Mouse (Mus musculus) left cerebral cortex, adult 11 months (tissue): Measurements from ENCODE around the gene Hnrnpa1.
"Not testable (repeated sequence)": the region's sequence is repeated elsewhere in the genome, so short reads cannot be mapped to it uniquely, and the experiment has no call there.

Experiments
- DNase-seq: peaks from one replicate; pipeline ENCODE4 v3.0.0; 2022; ENCODE audit warnings: low spot score

Hnrnpa1 gene

DNA sequence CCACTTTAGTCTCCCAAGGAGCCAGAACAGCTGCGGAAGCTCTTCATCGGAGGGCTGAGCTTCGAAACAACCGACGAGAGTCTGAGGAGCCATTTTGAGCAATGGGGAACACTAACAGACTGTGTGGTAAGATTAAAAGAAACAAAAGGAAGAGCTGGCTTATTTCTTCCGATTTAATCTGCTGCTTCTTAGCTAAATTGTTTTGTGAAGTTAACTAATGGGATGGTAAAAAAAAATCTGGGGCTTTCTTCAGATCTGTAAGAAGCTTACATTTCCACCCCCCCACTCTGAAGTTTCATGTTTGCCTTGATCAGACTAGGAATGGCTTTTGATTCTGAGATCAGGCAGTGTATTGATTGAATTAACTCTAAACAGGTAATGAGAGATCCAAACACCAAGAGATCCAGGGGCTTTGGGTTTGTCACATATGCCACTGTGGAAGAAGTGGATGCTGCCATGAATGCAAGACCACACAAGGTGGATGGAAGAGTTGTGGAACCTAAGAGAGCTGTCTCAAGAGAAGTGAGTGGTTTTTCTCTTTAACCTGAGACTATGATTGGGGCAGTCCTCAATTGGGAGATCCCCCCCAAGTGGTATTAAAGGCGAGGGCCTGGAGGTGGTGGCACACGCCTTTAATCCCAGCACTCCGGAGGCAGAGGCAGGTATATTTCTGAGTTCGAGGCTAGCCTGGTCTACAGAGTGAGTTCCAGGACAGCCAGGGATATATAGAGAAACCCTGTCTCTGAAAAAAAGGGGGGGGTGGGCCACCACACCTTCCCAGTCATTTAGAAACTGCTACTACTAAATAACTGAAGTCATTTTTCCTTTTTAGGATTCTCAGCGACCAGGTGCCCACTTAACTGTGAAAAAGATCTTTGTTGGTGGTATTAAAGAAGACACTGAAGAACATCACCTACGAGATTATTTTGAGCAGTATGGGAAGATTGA lies 1.1 kb downstream of the Hnrnpa1 start:
- DNase-seq: not testable (repeated sequence)

DNA sequence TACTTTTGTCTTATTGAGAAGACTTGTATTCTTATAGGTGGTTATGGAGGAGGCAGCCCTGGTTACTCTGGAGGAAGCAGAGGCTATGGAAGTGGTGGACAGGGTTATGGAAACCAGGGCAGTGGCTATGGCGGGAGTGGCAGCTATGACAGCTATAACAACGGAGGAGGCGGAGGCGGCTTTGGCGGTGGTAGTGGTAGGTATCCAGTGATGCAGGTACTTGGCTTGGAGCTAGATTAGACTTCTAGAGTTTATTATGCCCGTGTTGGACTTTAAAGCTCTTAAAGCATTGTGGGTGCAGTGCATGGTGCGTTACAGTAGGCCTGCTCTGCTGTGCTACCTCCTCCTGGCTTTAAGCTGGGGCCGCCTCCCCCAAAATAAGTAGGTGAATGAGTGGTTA lies 2.7 kb downstream of the Hnrnpa1 start:
- DNase-seq: no peak

DNA sequence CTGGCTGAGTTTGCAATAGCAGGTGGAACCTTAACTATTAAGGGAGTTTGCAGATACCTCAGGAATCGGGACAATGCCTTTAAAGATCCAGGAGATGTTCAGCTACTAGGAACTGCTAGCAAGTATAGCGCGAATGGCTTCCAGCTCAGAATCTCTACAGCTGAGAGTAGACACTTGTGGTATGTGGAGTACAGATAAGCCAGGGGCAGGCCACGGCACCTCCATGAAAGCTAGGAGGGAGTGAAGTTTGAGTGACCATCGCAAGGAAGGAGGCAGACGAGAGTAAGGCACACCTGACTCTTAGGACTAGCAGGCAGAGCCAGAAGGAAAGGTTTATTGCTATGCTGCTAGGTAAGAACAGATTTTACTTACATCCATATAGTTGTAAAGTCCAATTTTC lies 5.4 kb downstream of the Hnrnpa1 start:
- DNase-seq: no peak

DNA sequence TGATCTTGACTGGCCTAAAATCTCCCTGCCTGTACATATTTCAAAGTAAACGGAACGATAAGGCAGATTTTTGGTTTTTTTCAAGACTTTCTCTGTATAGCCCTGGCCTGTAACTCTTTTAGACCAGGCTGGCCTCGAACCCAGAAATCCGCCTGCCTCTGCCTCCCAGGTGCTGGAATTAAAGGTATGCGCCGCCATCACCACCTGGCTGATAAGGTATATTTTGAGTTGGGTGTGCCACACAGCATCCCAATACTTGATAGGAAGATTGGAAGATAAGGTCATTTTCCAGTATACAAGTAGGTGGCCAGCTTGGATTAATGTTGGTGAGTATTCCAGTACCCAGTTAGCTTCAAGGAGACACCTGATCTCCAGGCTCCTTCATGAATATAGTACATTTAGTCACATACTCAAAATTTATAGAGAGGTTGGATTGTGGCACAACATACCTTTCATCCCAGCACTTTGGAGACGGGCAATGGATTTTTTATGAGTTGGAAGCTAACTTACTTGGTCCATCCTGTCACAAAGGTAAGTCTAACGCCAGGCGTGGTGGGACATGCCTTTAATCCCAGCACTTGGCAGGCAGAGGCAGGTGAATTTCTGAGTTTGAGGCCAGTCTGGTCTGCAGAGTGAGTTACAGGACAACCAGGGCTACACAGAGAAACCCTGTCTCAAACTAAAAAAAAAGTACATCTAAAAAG lies 7.0 kb downstream of the Hnrnpa1 start:
- no peak for DNase-seq

DNA sequence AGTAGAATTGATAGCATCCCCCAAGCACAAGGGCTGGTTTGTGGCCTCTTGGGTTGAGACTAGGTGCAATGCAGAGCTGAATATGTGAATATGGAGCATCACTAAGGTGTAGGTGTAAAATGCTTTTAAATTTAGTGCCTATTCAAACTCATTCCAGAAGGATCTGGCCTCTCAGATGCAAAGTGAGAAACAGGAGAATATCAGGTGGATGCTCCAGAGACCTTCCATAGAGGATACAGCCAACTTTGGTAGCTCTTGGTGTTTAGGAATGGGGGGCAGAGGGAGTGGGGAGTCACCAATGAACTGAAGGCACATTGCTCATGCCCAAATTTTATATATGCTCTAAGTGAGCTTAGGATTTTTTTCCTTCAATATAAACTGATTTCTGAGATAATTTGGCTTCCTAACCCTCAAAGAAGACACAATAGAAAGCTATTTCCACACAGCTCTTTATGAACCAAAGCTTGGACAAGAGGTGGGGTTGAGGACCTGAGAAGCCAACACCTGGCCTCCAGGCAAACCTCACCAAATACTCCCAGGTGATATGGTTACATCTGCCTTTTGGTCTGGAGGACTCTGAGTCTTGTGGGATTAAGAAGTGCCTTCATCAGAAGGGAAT lies 7.7 kb downstream of the Hnrnpa1 start:
- no peak for DNase-seq

DNA sequence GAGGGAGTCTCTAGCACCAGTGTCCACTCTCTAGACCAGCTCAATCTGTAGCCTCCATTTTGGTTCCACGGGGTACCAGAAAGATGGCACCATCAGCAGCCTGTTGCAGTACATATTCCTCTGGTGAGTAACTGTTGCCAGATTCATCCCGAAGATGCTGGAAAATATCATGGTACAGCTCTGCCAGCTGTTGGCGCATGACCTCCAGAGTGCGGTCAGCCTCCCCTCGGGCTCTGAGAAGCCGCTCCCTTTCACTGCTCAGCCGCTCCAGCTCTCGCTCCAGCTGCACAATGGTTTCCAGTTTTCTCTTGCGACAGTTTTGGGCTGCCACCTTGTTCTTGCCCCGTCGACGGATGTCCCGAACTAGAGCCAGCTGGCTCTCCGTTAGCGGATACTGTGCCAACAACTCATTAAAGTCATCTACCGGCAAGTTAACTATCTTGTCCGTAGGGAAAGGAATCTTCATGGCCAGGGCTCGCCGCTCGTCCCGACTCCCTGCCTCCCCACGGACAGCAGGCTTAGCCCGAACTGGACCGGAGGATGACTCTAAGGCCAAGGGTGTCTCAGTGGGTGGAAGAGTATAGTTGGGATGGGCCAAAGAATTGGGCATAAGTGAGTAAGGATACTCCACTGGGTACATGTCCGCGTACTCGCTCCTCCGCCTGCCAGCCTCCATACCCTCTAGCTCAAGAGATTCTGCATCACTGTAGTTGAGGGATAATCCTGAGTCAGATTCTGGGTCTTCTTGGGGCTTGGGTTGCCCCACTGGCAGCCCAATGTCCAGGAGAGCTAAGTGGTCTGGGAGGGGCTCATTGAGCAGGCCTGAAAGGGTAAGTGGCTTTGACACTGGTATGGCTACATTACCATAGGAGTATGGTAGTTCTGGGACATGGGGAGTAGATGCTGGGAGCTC lies 8.4 kb downstream of the Hnrnpa1 start:
- DNase-seq: no peak

DNA sequence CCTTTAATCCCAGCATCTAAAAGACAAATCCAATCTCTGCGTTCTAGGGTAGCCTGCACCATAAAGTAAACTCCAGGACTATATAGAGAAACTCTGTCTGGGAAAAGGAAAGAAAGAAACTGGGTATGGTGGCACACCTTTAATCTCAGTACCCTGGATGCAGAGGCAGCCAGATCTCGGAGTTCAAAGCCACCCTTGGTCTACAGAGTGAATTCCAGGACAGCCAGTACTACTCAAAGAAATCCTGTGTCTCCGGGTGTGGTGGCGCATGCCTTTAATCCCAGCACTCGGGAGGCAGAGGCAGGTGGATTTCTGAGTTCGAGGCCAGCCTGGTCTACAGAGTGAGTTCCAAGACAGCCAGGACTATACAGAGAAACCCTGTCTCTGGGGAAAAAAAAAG lies 9.3 kb downstream of the Hnrnpa1 start:
- DNase-seq: not testable (repeated sequence)

DNA sequence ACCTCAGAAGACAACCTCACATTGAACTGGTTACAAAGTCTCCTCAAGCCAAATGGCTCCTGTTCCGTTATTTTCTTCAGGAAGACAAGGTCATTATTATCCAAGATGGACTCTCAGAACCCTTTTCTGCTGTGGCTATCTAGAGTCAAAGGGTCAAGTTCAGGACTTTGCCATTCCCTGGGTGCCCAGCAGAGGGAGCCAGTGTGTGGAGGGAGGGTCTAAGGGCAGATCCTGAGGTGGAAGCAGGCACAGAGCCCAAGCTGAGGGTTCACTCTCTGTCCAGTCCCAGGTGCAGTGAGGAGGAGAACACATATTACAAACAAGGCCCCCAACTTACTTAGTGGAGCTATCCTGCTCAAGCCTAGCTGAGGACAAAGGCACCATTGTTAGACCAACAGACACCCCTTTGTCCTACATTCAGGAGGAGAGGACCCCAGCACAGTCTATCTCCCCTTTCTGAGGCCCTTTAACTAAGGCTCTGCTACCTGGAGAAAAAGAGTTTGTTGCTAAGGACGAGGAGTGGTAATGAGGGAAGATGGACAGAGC lies 10.0 kb downstream of the Hnrnpa1 start:
- DNase-seq: no peak

DNA sequence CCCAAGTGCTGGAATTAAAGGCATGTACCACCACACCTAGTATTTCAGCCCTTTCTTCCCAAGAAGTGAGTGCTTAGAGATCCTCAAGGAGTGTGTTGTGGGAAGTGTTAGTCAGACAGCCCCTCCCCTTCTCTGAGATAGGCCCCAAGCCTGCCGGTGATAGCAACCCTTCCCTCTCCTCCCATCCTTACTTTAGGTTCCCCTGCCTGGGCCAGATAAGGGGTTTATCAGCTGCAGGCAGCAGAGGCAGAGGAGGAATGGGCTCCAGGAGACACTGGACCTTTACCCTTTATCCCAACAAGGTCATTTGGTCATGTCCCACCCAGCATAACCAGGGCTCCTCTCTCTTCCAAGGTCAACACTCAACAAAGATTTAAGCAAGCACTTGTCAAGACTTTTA lies 11.4 kb downstream of the Hnrnpa1 start:
- no peak for DNase-seq

DNA sequence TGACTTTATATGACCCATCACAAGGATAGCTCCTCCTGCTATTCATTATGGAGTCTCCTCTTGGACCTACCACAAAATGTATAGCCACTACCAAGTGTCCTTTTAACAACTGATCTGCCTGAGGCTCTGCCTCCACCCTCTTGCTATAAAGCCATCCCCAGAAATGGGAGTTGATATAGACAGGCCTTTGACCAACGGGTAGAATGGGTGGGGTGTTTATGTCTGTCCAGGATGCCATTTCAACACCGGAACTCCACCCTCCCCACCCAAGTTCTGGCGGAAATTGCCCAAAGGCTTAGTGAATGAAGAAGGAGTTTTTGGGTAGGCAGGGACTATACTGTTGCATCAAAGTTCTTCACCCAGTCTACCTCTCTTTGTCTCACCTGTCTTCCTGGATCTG lies 12.4 kb downstream of the Hnrnpa1 start:
- no peak for DNase-seq

DNA sequence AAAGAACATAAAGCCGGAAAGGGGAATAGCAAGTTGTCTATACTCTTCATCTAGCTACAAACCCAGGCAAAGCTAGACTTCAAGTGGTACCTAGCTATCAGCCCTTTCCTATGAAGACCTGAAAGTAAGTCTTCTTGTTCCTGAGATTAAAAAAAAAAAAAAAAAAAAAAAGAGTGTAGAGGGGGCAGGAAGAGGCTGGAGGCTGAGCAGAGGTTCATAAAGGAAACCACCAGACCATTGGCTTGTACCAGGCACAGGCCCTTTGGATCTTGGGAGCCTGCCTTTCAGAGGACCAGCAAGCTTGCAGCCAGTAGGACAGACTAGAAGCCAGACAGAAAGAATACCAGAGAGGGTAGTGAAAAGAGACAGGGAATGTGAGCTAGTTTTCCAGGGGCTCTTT lies 13.1 kb downstream of the Hnrnpa1 start:
- no peak for DNase-seq

DNA sequence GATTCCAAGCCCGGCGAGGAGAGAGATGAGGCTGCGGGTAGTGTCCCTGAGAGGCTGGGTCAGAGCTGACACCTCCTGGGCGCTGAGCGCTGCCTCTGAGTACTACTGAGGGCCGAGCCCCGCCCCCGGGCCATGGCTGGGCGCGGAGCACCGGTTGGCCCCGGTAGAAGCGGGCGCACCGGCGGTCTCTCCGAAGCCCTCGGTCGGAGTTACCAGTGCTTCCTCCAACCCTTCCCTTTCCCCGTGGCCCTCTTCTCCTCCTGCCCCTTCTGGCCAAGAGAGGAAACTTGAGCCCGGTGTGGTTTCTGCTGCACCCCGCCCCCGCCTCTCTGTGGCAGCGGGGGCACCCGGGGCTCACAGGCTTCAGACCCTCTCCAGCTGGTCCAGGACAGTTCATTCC lies 14.9 kb downstream of the Hnrnpa1 start:
- no peak for DNase-seq

DNA sequence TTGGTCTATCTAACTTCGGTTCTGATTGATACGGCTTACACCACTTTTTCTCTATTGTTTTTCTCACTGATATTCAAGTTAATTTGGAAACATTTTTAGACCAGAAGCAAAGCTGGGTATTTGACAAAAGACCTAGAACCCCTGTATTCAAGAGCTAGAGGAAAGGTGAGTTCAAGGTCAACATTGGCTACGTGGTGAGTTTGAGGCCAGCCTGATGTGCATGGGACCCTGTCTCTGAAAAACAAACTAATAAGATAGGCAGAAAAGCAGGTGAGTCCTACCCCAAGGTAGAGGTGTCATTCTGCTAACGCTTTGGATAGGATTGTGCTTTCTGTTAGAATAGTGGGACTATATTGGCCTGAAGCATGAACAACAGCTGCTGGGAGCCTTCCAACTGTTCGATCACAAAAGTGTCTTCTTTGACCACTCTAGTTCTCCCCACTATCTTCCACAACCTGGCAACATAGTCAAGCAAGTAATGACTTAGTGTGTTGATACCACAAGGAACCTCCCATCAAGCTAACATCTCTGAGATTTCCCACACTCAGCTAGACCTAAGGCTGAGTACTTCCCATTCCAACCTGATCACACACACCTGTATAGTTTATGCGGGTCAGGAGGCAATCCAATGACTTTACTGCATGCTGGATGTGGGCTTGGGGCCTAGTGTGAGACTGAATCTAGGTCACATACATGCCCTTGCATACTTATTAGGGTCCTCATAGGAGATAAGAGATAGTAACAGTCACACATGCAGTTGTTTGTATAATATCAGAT lies 16.2 kb downstream of the Hnrnpa1 start:
- DNase-seq: no peak

DNA sequence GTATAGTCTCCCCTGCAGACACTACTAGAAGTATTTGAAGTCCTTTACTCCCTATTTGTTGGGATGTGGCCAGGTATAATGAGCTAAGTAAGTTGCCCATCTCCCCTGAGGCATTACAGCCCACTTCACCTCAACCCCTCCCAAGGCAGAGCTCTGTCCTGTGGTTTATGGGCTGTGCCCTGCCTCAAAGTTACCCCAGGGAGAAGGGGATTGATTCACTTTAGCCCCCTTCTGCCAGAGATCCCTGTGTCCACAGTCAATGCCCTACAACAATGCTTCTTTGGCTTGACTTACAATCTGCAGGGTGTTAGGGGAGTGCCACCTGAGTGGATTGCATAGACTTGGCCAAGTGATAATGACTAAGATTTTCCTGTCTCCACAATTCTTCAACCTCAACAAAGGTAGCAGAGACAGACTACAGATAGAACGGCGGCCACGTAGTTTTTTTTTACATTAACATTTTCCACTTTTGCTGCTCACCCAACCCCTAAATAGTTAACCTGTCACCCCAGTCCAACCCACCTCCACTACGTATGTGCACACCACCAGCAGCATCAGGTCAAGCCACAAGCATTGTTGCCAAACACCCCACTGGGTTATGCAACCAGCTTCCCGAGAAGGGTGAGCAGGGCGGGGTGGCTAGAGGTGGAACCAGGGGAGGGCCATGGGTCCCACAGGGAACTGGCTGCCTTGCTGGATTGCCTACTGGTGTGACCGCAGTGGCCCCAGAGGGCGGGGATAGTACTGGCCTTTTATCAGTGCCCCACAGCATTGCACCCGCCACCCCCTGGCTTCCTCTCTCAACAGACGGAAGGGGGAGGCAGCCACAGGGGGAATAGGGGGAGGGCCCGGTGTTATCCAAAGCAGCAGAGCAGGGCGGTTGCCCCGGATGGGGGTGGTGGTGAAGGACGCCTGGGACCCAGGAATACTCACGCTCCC lies 17.8 kb downstream of the Hnrnpa1 start, which contains the start of gene Nfe2:
TSS of gene Nfe2 (minus strand) at position 614 of the 939 bp plus-strand sequence.
- DNase-seq: no peak

DNA sequence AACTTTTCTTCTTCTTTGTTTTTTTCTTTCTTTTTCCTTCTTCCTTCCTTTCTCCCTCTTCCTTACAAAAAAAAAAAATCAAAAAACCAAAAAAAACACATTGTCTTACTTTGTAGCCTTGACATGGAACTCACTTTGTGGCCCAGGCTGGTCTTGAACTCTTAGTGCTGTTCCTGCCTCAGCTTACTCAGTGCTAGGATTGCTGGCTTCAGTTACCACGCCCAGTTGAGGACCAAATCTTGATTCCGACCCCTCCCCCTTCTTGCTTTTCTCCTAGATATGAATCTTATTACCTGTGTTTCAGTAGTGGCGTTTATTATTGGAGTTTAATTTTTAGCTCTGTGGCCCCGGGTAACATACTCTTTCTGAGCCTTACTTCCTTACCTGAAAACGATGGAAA lies 18.9 kb downstream of the Hnrnpa1 start:
- no peak for DNase-seq

DNA sequence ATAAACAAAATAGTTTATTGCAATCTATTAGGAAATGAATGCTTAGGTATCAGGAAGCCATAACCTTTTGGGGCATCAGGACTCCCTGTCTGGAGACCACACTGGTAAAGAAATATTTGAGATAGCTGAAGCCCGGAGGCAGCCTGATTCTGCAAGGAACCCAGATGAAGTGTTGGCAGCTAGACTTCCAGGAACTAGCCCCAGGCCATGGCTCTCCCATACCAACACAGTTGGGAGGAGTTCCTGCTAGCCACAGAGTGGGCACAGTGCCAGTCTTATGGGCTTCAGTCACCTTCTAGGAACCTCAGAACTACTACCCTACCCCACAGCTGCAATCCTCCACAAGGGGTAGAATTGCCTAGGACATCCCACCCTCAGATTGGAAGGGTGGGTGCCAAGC lies 19.8 kb downstream of the Hnrnpa1 start:
- no peak for DNase-seq

DNA sequence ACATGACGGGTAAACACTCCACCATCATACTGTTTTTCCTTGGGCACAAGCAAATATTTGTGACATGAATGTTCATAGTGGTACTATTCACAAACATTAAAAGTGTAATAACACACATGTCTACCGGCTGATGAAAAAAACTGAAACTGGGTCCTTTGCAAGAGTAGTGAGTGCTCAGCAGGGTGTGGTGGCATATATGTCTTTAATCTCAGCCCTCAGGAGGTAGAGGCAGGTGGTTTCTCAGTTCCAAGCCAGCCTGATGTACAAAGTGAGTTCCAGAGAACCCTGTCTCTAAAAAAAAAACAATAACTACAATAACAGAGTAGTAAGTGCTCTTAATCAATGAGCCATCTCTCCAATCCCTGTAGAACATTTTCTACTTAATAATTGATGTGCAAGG lies 24.6 kb downstream of the Hnrnpa1 start:
- DNase-seq: no peak

DNA sequence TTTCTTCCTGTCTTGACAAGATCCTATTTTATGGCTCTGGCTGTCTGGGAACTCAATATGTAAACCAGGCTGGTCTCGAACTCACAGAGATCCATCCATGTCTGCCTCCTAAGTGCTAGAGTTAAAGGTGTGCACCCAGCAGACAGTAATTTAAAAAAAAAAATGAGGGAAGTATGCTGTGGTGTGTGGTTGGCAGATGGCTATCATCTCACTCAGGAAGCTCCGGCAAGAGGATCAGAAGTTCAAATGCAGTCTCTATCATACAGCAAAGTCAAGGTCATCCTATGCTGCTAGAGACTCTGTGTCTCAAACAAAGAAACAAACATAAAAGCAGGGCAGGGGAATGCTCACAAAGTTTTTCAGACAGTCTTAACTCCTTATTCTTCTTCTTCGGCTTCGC lies 28.7 kb downstream of the Hnrnpa1 start:
- no peak for DNase-seq
